26 mouse cellular contexts compared by ENCODE assay signal in the genomic region with DNA sequence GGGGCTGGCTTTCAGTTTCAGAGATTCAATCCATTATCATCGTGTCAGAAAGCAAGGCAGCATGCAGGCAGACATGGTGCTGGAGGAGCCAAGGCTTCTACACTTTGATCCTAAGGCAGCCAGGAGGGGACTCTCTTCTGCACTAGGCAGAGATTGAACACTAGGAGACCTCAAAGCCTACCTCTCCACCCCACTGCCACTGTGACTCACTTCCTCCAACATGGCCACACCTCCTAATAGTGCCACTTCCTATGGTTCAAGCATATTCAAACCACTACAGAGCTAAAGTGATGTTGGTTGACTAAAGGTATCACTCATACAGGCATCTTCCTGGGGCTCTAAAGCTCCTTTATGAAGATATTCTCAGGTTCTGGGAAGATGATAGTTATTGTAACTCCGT. TPM values are rescaled to one million over a fixed set of nuclear protein-coding genes. Genes with fewer than 3 reads are reported as not detected.
DNase-seq lines count a peak whose midpoint lies in the region; ATAC-seq and TF ChIP-seq lines count a peak whose summit lies in the region.
"Had no signal": no experiment of that assay in that cellular context is flagged by ENCODE, and none has a peak within 500 bp of the region (broad histone marks: within the 10 kb centered on the region; RNA-seq: fewer than 3 reads in every experiment).

No protein-coding gene starts in this region.

- peak; percentile 62 for DNase-seq in B cell, adult 2 months
- peak; percentile 47 to 59 for DNase-seq in CD8-positive naive resting alpha-beta T cell, adult 2 months (ENCODE audit: low read depth in 2 of 2, low spot score in 2 of 2)
- DNase-seq in naive thymus-derived CD4-positive, alpha-beta T cell, adult 2 months (ENCODE audit: low read depth): peak; percentile 74
- DNase-seq in kidney, postnatal 36 days: no peak
- DNase-seq in cerebellum, postnatal 14 days: no peak
- no peak for DNase-seq in lung, adult 2 months
- no peak for DNase-seq in gastrocnemius, postnatal 14 days
- DNase-seq: cerebellum, adult 11-12 months; cerebellum, postnatal 10 days; kidney, postnatal 4 days; layer of hippocampus, adult 9-11 months had no signal

- no peak for TF ChIP-seq POLR2A in lung, adult 2 months (IDR thresholded peaks at IDR 0.05; ENCODE audit: borderline replicate concordance, extremely low read depth, low read depth, low read length)

- WGBS in lung, adult 2 months: 88% methylated on average over 2 of the region's 2 CpGs

- ATAC-seq in granulocyte monocyte progenitor cell, adult 5-6 weeks (replicated peaks; ENCODE audit: poor library complexity, severe bottlenecking): peak; percentile 55
- ATAC-seq: hindbrain, embryonic 16.5 days; intestine, postnatal 0 days; lung, postnatal 0 days had no signal

- TF ChIP-seq CTCF in lung, adult 2 months (IDR thresholded peaks at IDR 0.05; ENCODE audit: insufficient read depth, low read length): no peak

- no peak overlapping the region for H3K4me3 ChIP-seq in lung, adult 2 months (replicated peaks; ENCODE audit: extremely low read depth, low read depth, low read length)
- H3K4me3 ChIP-seq: embryonic facial prominence, embryonic 12.5 days; left cerebral cortex, adult 2 months; limb, embryonic 10.5 days; midbrain, embryonic 12.5 days; neural tube, embryonic 13.5 days had no signal

- intact Hi-C loops in gastrocnemius, postnatal 14 days (cut with DNase I; ENCODE audit: low total_unique reads): no loop called here

- H3K4me1 ChIP-seq in lung, adult 2 months (ENCODE audit: control insufficient read depth, insufficient read depth, low read length): no peaks in the 10 kb centered on the region
- H3K4me1 ChIP-seq: midbrain, embryonic 12.5 days; neural tube, embryonic 13.5 days had no signal

RNA-seq across cellular contexts. Expression of a gene that starts 9.7 kb away (rescaled TPM):
- 0.75 TPM in 1 of 2 replicates, not detected in the other for total RNA-seq in granulocyte monocyte progenitor cell, adult 5-6 weeks (2014; fragmentation: Nextera tagmentation)
- total RNA-seq in granulocyte monocyte progenitor cell, adult 5-6 weeks (2017): 0.52 and 4.1 TPM in 2 replicates
- 0.61 and 0.89 TPM in 2 replicates for polyA plus RNA-seq in lung, adult 2 months (2012; rRNA removed)
- under 1 TPM in 1 of 2 experiments, not detected in 1; 0.12 TPM for total RNA-seq in gastrocnemius, postnatal 14 days (2021)
- total RNA-seq: gastrocnemius, adult 18-20 months; left cerebral cortex, adult 2 months had no signal

RNA-seq across cellular contexts. Expression of a gene that starts 42.1 kb away (rescaled TPM):
- not detected in 2 replicates for total RNA-seq in granulocyte monocyte progenitor cell, adult 5-6 weeks (2014; fragmentation: Nextera tagmentation)
- total RNA-seq in granulocyte monocyte progenitor cell, adult 5-6 weeks (2017): not detected in 2 replicates
- 9.0 and 12.3 TPM in 2 replicates for polyA plus RNA-seq in lung, adult 2 months (2012; rRNA removed)
- not detected for total RNA-seq in gastrocnemius, postnatal 14 days (2021)
- total RNA-seq: gastrocnemius, adult 18-20 months; left cerebral cortex, adult 2 months; liver, adult 2 months had no signal
- polyA plus RNA-seq: liver, adult 2 months had no signal

RNA-seq across cellular contexts. Expression of a gene that starts 51.4 kb away (rescaled TPM):
- not detected in 2 replicates for total RNA-seq in granulocyte monocyte progenitor cell, adult 5-6 weeks (2014; fragmentation: Nextera tagmentation)
- total RNA-seq in granulocyte monocyte progenitor cell, adult 5-6 weeks (2017): not detected in 2 replicates
- polyA plus RNA-seq in lung, adult 2 months (2012; rRNA removed): 4.5 and 7.1 TPM in 2 replicates
- not detected for total RNA-seq in gastrocnemius, postnatal 14 days (2021)
- total RNA-seq: gastrocnemius, adult 18-20 months; hematopoietic stem cell, adult 5-6 weeks had no signal
- polyA plus RNA-seq: heart, postnatal 0 days; kidney, embryonic 14.5 days; limb, embryonic 10.5 days; liver, embryonic 16.5 days had no signal

Comparison
In these comparisons a context has a peak if more than half of its experiments do, and no peak if none do; other contexts are left out.
1. DNase-seq: peak in B cell, adult 2 months (2 of 2), CD8-positive naive resting alpha-beta T cell, adult 2 months (2 of 2) and naive thymus-derived CD4-positive, alpha-beta T cell, adult 2 months (single experiment); none in kidney, postnatal 36 days (0 of 2), cerebellum, postnatal 14 days (0 of 2), lung, adult 2 months (single experiment) and gastrocnemius, postnatal 14 days (single experiment).